Mouse (Mus musculus): ENCODE data around the gene Nmd3. TPM values are rescaled to one million over a fixed set of nuclear protein-coding genes. Genes with fewer than 3 reads are reported as not detected.

Gene Nmd3
- 13.8 TPM for polyA plus RNA-seq (2015; fragmentation: Illumina TruSeq; extraction: RNeasy Lipid Tissue Mini Kit (QIAGEN cat#74804); ENCODE audit: insufficient read depth, low read depth, low replicate concordance)

GRCm38 (mm10) chr3:69721814-69722186 is at the start of gene Nmd3:
TSS of gene Nmd3 (plus strand) at chr3:69721985.

Other genes starting within 250 kb of the Nmd3 start
- 3.2 TPM for gene B3galnt1, start 123.0 kb upstream of the Nmd3 start, polyA plus RNA-seq (2015; fragmentation: Illumina TruSeq; extraction: RNeasy Lipid Tissue Mini Kit (QIAGEN cat#74804); ENCODE audit: insufficient read depth, low read depth, low replicate concordance)
- gene Sptssb, start 138.0 kb downstream of the Nmd3 start, polyA plus RNA-seq (2015; fragmentation: Illumina TruSeq; extraction: RNeasy Lipid Tissue Mini Kit (QIAGEN cat#74804); ENCODE audit: insufficient read depth, low read depth, low replicate concordance), result not detected